Mouse (Mus musculus) forebrain, embryonic 12.5 days (tissue): Measurements from ENCODE around the gene Syt8. TPM values are rescaled to one million over a fixed set of nuclear protein-coding genes. Genes with fewer than 3 reads are reported as not detected.
"Not testable (repeated sequence)": the region's sequence is repeated elsewhere in the genome, so short reads cannot be mapped to it uniquely, and the experiment has no call there.

Experiments used
- ATAC-seq: fragments of 200-750 bp; cut with Nextera tagmentation; 2 replicates; pipeline ENCODE4 v1.8.0; 2017; ENCODE audit warnings: moderate TSS enrichment; ENCODE audit not compliant: low FRiP score
- H3K27ac ChIP-seq: fragments of 300-500 bp; sonication (generic); 2 replicates; pipeline ENCODE4 v1.5.1; 2016; ENCODE audit warnings: mild to moderate bottlenecking
- H3K27me3 ChIP-seq: fragments of 300-500 bp; sonication (generic); 2 replicates; pipeline ENCODE4 v1.6.1; 2016; ENCODE audit warnings: mild to moderate bottlenecking
- H3K36me3 ChIP-seq: fragments of 300-500 bp; sonication (generic); replicated peaks from 2 replicates; pipeline ENCODE4 v1.6.1; 2016; ENCODE audit warnings: mild to moderate bottlenecking
- H3K4me1 ChIP-seq: fragments of 300-500 bp; sonication (generic); 2 replicates; pipeline ENCODE4 v1.6.1; 2016
- H3K4me2 ChIP-seq: fragments of 300-500 bp; sonication (generic); 2 replicates; pipeline ENCODE4 v1.6.1; 2016; ENCODE audit warnings: mild to moderate bottlenecking, moderate library complexity
- H3K4me3 ChIP-seq: fragments of 300-500 bp; sonication (generic); replicated peaks from 2 replicates; pipeline ENCODE4 v1.5.1; 2016; ENCODE audit warnings: mild to moderate bottlenecking
- H3K9ac ChIP-seq: fragments of 300-500 bp; sonication (generic); 2 replicates; pipeline ENCODE4 v1.6.1; 2016; ENCODE audit warnings: mild to moderate bottlenecking
- H3K9me3 ChIP-seq: fragments of 300-500 bp; sonication (generic); 2 replicates; pipeline ENCODE4 v1.6.1; 2016
- WGBS: fragments of 180-500 bp; shearing (Covaris S2); methylation state at CpG from one replicate; pipeline ENCODE4 v1.1.7; 2016; 5-methylcytosine and 5-hydroxymethylcytosine counted together
- polyA plus RNA-seq: library from polyadenylated mRNA; unstranded; fragments of >200 nt; fragmentation: Nextera tagmentation; extraction: Ambion mirVana; gene quantifications from 2 replicates; pipeline ENCODE4 v1.2.1, GENCODE M21; 2016

Syt8 gene
- polyA plus RNA-seq, 1 experiment from 2014 or later, result not detected

DNA sequence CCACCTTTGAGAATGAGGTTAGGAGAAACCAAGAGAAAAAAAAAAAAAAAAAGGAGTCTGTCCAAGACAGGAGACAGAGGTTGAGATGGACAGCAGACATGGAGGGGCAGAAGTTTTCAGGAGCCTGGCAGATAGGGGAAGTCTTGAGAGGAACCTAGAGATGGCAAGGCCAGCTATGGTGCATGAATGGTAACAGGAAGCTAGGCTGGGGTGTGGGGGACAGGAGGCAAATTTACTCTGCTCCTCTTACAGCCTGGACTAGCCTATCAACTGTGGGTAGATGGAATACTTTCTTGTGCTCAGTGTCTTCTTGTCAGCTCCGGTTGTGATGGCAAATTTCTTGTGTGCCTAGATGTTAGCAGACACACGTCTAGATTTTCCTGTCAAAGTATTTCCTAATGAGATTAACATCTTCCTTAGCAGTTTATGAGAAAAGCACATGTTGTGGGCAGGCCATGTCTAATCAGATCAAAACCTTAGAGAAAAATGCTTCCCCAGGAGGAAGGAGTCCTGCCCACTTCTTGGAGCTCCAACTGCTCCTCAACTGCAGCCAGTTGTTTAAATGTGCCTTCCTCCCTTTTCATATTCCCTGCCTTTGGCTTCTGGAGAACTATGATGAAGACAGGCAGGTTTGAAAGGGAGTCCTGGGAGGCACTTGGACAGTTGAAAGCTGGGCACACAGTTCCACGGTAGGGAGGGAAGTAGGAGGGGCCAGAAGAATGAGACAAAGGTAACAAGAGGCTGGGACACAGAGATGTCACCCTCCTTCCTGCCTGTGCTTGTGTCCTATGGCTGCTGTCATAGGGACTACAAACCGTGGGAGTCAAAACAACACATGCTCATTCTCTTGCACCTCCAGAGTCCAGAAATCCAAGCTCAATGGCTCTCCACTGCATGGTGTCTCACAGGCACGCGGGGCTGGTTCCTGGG, 40.1 kb upstream of the Syt8 start:
- Histone ChIP-seq H3K4me3 (no peak overlapping the region), H3K4me2 (no peak overlapping the region), H3K27me3 (peaks cover 22% of the 10 kb centered on the region), H3K9me3 (no peaks in the 10 kb centered on the region), H3K9ac (no peak overlapping the region), H3K36me3 (no peaks in the 10 kb centered on the region), H3K4me1 (no peaks in the 10 kb centered on the region), H3K27ac (no peak overlapping the region)
- WGBS, result 77% methylated on average over 6 of the region's 6 CpGs
- ATAC-seq, result no peak

DNA sequence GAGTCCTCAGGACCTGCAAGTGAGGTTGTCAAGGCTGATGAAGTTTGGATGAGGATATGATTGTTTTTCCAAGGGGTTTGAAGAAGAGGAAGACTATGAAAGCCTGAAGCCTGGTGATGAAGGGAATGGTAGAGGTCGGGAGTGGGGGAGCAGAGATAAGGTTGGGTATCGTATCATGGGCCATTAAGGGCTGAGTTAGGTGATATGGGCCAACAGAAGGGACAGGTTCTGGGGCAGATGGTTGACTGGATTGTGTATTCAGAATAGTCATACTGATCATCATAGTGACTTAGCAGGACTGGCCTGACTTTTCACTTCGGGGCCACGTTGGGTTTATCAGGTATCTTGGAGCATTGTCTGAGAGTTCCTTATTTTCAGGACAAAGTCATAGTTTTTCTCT, 39.2 kb upstream of the Syt8 start:
- Histone ChIP-seq H3K27me3 (peaks cover 19% of the 10 kb centered on the region), H3K27ac (no peak overlapping the region), H3K36me3 (no peaks in the 10 kb centered on the region), H3K4me3 (no peak overlapping the region), H3K4me2 (no peak overlapping the region), H3K4me1 (peaks cover 2% of the 10 kb centered on the region; the same call in 1 of the 2 replicates), H3K9ac (no peak overlapping the region), H3K9me3 (no peaks in the 10 kb centered on the region)
- WGBS, result 81% methylated on average over 4 of the region's 4 CpGs
- ATAC-seq, result no peak

DNA sequence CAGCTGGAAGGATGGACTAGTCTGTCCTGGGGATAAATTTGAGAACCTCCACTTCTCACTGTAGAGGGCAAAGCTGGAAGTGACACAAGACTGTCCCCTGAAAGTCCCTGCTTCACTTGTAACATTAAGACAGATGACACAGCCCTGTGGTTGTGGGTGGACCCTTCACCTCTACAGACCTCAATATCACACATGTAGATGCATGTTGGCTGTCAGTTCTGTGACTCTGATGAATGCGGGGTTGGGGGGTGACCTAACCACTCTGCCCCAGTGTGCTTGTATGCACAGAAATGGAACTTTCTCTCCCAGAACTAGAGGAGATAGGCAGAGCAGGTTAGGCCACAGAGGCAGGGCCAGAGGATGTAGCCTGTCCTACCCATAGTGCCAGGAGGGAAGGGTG, 38.0 kb upstream of the Syt8 start:
- Histone ChIP-seq H3K36me3 (no peaks in the 10 kb centered on the region), H3K27me3 (peaks cover 13% of the 10 kb centered on the region; the same call in 1 of the 2 replicates), H3K9ac (no peak overlapping the region), H3K4me3 (no peak overlapping the region), H3K4me1 (peaks cover 11% of the 10 kb centered on the region), H3K4me2 (no peak overlapping the region), H3K27ac (no peak overlapping the region), H3K9me3 (no peaks in the 10 kb centered on the region)
- ATAC-seq, result no peak
- 100% methylated on average over 1 of the region's 1 CpGs for WGBS

DNA sequence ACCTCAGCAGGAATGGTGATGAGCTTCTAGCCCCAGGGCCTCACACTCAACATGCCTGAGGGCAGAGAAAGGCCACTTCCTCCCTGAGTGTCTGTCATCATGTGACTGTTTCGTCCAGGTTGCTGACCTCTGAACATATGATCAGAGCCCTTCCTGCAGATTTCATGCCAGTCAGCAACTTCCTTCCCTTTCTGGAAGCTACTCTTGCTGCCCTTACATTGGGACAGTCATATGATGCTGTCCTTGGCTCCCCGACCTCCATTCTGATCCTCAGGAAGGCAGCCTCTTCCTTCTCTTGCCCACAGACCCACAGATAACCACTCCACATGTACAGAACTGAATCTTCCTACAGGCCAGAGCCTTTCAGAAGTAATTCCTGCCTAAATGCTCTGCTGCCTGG, 36.6 kb upstream of the Syt8 start:
- Histone ChIP-seq H3K27ac (no peak overlapping the region), H3K4me2 (no peak overlapping the region), H3K36me3 (no peaks in the 10 kb centered on the region), H3K27me3 (peaks cover 10% of the 10 kb centered on the region; the same call in 1 of the 2 replicates), H3K9me3 (no peaks in the 10 kb centered on the region), H3K4me3 (no peak overlapping the region), H3K4me1 (peaks cover 11% of the 10 kb centered on the region), H3K9ac (no peak overlapping the region; the same call in 1 of the 2 replicates)
- WGBS, result 73% methylated on average over 2 of the region's 2 CpGs
- ATAC-seq, result no peak

DNA sequence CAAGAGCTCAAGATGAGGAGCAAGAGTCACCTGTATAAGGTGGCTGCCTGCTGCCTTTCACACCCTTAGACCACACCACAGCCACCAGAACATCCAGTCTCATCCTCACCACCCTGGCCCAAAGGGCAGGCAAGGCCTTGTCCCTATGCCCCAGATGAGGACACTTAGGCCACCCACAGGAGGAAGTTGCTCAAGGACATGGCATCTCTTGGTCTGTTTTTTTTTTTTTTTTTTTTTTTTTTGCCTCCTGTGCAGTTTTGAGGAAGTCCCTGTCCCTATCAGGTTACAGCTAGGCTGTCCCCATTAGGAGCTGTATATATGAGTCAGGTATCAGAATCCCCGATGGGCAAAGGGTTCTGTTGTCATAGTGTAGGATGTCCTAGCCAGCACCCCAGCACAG, 35.4 kb upstream of the Syt8 start:
- WGBS, result 95% methylated on average over 1 of the region's 1 CpGs
- H3K27ac ChIP-seq, result no peak overlapping the region
- no peaks in the 10 kb centered on the region for H3K9me3 ChIP-seq
- H3K36me3 ChIP-seq, result no peaks in the 10 kb centered on the region
- H3K9ac ChIP-seq, result no peak overlapping the region
- H3K4me2 ChIP-seq, result no peak overlapping the region
- no peak overlapping the region for H3K4me3 ChIP-seq
- H3K4me1 ChIP-seq, result peaks cover 11% of the 10 kb centered on the region
- no peak for ATAC-seq
- H3K27me3 ChIP-seq, result peaks cover 10% of the 10 kb centered on the region; the same call in 1 of the 2 replicates

DNA sequence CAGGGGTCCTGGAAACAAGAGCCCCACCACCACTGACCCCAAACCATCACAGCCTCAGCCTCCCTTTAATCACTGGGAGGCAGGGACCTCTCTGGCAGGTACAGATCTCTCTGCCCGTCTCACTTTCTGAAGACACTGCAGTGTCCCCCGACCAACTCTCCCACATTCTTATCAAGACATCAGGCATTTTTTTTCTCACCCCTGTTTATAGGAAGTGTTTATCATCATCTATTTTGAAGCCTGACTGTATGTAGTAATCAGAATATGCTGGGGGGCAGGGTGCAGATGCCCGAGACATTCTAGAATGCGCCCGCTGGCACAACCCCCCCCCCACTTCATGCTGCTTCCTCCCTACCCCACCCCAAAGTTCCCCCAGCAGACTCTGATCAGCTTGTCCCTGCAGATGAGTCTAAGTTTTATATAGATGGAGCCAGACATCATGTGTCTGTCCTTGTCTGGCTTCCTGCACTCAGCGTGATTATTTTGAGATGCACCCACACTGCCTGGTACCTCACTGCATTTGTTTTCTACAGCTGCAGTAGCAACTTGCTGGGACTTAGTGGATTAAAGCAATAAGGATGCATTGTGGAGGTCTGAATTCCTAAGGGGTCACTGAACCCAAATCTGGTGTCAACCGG, 34.4 kb upstream of the Syt8 start:
- H3K27me3 ChIP-seq, result peaks cover 10% of the 10 kb centered on the region; the same call in 1 of the 2 replicates
- H3K36me3 ChIP-seq, result no peaks in the 10 kb centered on the region
- no peak overlapping the region for H3K4me2 ChIP-seq
- 52% methylated on average over 7 of the region's 7 CpGs for WGBS
- no peak overlapping the region for H3K27ac ChIP-seq
- no peak for ATAC-seq
- no peak overlapping the region for H3K4me3 ChIP-seq
- H3K9ac ChIP-seq, result no peak overlapping the region
- no peaks in the 10 kb centered on the region for H3K9me3 ChIP-seq
- peaks cover 11% of the 10 kb centered on the region for H3K4me1 ChIP-seq

DNA sequence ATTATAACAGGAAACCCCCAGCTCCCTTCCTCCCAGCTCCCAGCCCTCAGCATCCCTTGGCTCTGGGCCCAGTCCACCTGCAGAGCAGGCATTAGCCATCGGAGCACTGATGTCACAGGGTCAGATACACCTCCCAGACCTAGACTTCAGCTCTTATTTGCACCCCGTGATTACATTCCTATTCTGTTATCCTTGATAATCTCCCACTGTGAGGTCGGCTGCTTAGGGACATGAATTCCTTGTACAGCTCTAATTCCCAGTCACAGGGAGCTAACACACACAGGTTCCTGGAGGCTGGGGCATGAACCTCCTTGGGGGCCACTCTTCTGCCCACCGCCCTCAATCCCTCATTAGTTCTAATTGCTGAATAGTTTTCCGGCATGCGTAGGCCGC, 33.9 kb upstream of the Syt8 start:
- Histone ChIP-seq H3K27me3 (peaks cover 10% of the 10 kb centered on the region; the same call in 1 of the 2 replicates), H3K9ac (no peak overlapping the region), H3K36me3 (no peaks in the 10 kb centered on the region), H3K4me1 (peaks cover 11% of the 10 kb centered on the region), H3K27ac (no peak overlapping the region), H3K4me3 (no peak overlapping the region), H3K4me2 (no peak overlapping the region), H3K9me3 (no peaks in the 10 kb centered on the region)
- 6% methylated on average over 7 of the region's 7 CpGs for WGBS
- ATAC-seq, result no peak

DNA sequence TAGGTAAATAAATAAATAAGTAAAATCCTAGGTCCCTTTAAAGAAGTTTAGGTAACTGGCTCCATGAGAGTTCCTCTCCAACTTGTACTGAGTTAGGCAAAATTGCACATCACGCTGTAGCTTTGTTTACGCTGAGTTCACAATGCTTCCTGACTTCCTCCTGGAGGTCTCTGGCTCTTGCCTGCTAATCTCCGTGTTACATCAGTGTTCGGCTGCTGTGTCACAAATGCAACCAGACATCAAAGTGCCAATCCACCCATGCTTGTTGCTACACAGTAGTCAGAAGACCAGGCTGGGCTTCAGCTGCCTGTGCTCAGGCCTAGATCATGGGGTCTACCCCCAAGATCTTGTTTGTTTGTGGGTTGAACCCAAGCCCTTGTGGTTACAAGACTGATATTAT, 31.1 kb upstream of the Syt8 start:
- Histone ChIP-seq H3K36me3 (no peaks in the 10 kb centered on the region), H3K4me1 (peaks cover 11% of the 10 kb centered on the region), H3K27ac (no peak overlapping the region), H3K4me3 (no peak overlapping the region), H3K9me3 (no peaks in the 10 kb centered on the region), H3K4me2 (no peak overlapping the region), H3K9ac (no peak overlapping the region), H3K27me3 (peaks cover 10% of the 10 kb centered on the region; the same call in 1 of the 2 replicates)
- 87% methylated on average over 4 of the region's 4 CpGs for WGBS
- ATAC-seq, result no peak

DNA sequence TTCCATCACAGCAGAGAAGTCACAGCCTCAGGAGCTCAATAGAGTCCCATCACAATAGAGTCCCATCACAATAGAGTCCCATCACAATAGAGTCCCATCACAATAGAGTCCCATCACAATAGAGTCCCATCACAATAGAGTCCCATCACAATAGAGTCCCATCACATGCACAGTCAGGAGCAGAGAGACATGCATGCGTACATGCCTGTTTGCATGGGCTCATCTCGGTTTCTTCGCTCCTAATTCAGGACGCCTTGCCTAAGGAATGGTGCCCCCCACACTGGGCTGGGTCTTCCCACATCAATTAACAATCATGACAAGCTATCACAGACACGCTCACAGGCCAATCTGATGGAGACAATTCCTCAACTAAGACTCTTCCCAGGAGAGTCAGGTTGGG, 29.5 kb upstream of the Syt8 start:
- not testable (repeated sequence) for H3K27ac ChIP-seq, H3K36me3 ChIP-seq, H3K4me3 ChIP-seq, ATAC-seq, H3K4me2 ChIP-seq, H3K27me3 ChIP-seq, H3K9me3 ChIP-seq, H3K9ac ChIP-seq
- H3K4me1 ChIP-seq, result peaks cover 11% of the 10 kb centered on the region
- WGBS, result 87% methylated on average over 5 of the region's 5 CpGs

DNA sequence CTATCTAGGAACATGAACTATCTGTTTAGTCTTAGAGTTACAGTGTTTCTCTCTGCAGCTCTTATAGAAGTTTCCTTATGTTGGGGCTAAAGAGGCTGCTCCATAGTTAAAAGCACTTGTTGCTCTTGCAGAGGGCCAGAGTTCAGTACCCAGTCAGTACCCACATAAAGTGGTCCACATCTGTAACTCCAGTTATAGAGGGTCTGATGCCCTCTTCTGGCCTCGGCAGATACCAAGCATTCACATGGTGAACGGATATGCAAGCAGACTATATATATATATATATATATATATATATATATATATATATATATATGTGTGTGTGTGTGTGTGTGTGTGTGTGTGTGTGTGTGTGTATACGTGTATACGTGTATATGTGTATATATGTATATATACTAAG, 26.7 kb upstream of the Syt8 start:
- Histone ChIP-seq H3K4me1 (no peaks in the 10 kb centered on the region), H3K9ac (no peak overlapping the region), H3K27me3 (no peaks in the 10 kb centered on the region), H3K4me2 (no peak overlapping the region), H3K27ac (no peak overlapping the region), H3K36me3 (no peaks in the 10 kb centered on the region), H3K4me3 (no peak overlapping the region), H3K9me3 (no peaks in the 10 kb centered on the region)
- ATAC-seq, result no peak
- WGBS, result 71% methylated on average over 4 of the region's 4 CpGs

DNA sequence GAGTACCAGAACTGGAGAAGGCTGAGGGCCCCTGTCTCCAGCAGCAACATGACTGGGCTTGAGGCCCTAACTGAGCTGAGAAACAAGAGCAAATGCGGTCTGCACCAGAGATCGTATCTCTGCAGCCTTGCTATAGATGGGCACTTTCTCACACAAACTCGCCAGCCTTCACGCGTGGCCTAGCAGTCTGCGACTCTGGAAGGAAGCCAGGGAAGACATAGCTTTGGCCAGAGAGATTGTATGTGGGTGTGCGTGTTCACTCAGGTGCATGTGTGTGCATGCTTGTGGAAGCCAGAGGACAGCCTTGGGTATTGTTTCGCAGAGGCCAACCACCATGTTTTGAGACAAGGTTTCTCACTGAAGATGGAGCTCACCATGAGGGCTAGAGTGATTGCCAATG, 26.0 kb upstream of the Syt8 start:
- no peaks in the 10 kb centered on the region for H3K9me3 ChIP-seq
- H3K4me2 ChIP-seq, result no peak overlapping the region
- H3K27me3 ChIP-seq, result no peaks in the 10 kb centered on the region
- H3K9ac ChIP-seq, result no peak overlapping the region
- no peak overlapping the region for H3K27ac ChIP-seq
- H3K36me3 ChIP-seq, result no peaks in the 10 kb centered on the region
- H3K4me3 ChIP-seq, result no peak overlapping the region
- 96% methylated on average over 8 of the region's 8 CpGs for WGBS
- no peaks in the 10 kb centered on the region for H3K4me1 ChIP-seq
- no peak for ATAC-seq

DNA sequence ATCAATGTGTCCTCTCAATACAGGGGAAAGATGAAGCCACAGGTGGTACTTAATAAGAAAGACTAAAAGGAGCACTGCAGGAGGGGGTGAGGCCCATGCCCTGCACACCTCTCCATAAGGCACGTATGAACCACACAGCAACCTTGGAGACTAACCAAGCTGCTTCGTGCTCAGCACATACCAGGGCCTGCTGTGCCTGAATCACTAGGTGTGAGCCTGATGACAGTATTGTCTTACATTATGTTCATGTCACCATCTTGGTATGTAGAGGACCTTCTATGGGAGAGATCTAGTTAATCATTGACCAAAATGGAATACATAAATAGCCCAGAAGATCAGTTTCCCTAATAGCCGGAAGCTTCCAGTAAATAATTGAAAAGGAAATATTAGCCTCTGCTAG, 25.0 kb upstream of the Syt8 start:
- 85% methylated on average over 3 of the region's 3 CpGs for WGBS
- Histone ChIP-seq H3K9ac (no peak overlapping the region), H3K36me3 (no peaks in the 10 kb centered on the region), H3K9me3 (no peaks in the 10 kb centered on the region), H3K4me2 (no peak overlapping the region), H3K4me1 (no peaks in the 10 kb centered on the region), H3K4me3 (no peak overlapping the region), H3K27me3 (no peaks in the 10 kb centered on the region), H3K27ac (no peak overlapping the region)
- ATAC-seq, result no peak

DNA sequence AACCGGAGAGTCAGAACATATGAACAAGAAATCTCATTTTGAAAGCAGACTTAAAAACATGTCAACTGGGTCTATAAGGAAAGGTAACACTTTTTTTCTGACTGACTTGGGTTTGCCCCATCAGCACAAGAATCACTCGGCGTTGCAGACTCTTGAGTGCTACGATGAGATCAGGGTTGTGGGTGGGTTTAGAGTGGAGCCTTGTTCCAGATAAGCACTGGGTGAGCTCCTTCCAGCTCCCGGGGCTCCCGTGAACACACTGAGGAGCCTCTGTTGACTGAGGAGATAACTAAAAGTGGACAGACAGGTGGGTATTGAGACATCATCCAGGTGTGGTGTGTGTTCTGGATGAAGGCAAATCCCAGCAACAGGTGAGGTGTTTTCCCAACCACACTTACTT, 21.4 kb upstream of the Syt8 start:
- no peaks in the 10 kb centered on the region for H3K27me3 ChIP-seq
- no peak overlapping the region for H3K4me3 ChIP-seq
- no peak overlapping the region for H3K9ac ChIP-seq
- no peaks in the 10 kb centered on the region for H3K36me3 ChIP-seq
- ATAC-seq, result no peak
- no peak overlapping the region for H3K4me2 ChIP-seq
- no peak overlapping the region for H3K27ac ChIP-seq
- H3K4me1 ChIP-seq, result no peaks in the 10 kb centered on the region
- 88% methylated on average over 6 of the region's 6 CpGs for WGBS
- no peaks in the 10 kb centered on the region for H3K9me3 ChIP-seq
